Mouse (Mus musculus): ENCODE data around the gene F8.

- TF ChIP-seq POLR2A (IDR thresholded peaks at IDR 0.05; ENCODE audit: borderline replicate concordance, extremely low read depth, insufficient read depth, insufficient read length, poor library complexity, severe bottlenecking), result no peak
- no peak for TF ChIP-seq CTCF (IDR thresholded peaks at IDR 0.05; ENCODE audit: borderline replicate concordance, extremely low read depth, insufficient read depth, insufficient read length)
Observed at GRCm38 (mm10) chrX:75137729-75138128, 244.7 kb downstream of the F8 start.
